Mouse (Mus musculus) naive thymus-derived CD4-positive, alpha-beta T cell, adult 5 months (primary cell): ENCODE results near the gene Usp29. TPM values are rescaled to one million over a fixed set of nuclear protein-coding genes. Genes with fewer than 3 reads are reported as not detected.

Source experiments
- polyA plus RNA-seq: library from polyadenylated mRNA; unstranded; fragments of 100-300 nt; shearing (Covaris generic); gene quantifications from one replicate; pipeline ENCODE4 v1.2.1, GENCODE M21; 2017

Gene Usp29
- not detected for polyA plus RNA-seq

DNA sequence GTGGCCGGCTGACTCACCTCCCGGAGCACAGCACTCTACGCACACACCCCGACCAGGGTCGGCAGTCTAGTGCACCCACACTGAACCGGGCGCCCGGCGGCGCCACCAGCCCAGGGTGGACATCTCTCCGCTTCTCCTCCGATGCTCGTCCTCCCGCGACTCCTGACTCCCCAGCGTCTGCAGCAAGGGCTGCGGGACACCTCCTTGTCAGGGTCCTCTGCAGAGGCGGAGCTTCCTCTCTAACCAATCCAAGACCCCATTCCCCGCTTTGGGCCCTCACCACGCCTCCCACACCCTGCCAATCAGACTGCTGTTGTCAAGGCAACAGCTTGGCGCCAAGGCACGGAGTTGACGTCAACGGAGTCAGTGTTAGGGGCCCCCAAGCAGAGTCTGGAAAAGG is at the start of gene Usp29, which contains the start of gene Peg3:
Usp29 (plus strand) TSS at position 338 of the 400 bp plus-strand sequence.
Peg3 (minus strand) TSS at position 191 of the 400 bp plus-strand sequence.

DNA sequence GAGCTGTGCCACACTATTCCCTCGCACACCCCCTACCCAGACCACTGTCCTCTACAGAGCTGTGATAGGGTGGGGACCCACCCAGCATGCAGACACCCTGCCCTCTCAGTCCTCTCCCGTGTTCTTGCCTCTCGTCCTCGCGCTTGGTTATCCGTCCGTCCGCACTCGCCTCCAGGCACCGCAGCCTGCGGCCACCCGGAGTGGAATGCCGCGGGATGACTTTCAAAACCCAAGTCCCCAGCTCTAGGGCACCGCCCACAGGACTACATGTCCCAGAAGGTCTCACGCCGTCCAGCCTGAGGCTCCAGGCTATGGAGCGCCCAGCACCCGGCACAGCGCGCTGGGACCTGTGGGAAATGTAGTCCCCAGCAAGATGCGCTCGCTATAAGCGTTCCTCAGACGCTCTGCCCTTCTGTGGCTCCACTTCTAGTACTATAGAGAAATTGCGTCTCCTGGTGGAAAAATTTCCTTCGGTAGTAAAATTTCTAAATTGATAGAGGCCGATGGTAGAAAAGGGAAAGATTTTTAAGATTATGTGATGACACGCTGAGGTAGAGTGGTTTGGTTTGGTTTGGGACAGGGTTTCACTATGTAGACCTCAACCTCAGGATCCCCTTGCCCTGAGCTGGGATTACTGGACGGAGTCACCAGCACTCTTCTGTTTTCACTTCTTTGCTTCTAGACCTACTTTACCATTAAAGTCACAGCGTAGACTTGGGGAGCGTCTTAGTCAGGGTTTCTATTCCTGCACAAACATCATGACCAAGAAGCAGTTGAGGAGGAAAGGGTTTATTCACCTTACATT is 33.9 kb upstream of the Usp29 start, which contains the start of gene Zim1:
Zim1 (minus strand) TSS at position 210 of the 805 bp plus-strand sequence.

GRCm38 (mm10) chr7:6995251-6995650 is 264.9 kb downstream of the Usp29 start, which contains the start of gene Aurkc:
Gene Aurkc (plus strand): TSS chr7:6995300.

Other genes with a start within 250 kb of the Usp29 start
- gene Olfr5, start 243.6 kb upstream of the Usp29 start, polyA plus RNA-seq: not detected
- not detected for gene Olfr1347, start 230.8 kb upstream of the Usp29 start, polyA plus RNA-seq
- gene Olfr1348, start 221.8 kb upstream of the Usp29 start, polyA plus RNA-seq: not detected
- gene Olfr1349, start 207.6 kb upstream of the Usp29 start, polyA plus RNA-seq: not detected
- not detected for gene Olfr1350, start 165.7 kb upstream of the Usp29 start, polyA plus RNA-seq
- gene Zim1, start 34.1 kb upstream of the Usp29 start, polyA plus RNA-seq: not detected
- gene Peg3, start 147 bp upstream of the Usp29 start, polyA plus RNA-seq: not detected